Mouse (Mus musculus) embryonic fibroblast, embryonic 13.5 days (primary cell): Measurements from ENCODE around the gene Olfr954.

Experiments
- CTCF ChIP-seq: IDR thresholded peaks from 2 replicates; pipeline ENCODE4 v1.5.1; 2011; ENCODE audit warnings: mild to moderate bottlenecking, control low read depth, low read length, moderate library complexity, borderline replicate concordance; ENCODE audit not compliant: insufficient read depth
- POLR2A ChIP-seq: IDR thresholded peaks from 2 replicates; pipeline ENCODE4 v1.6.1; 2011; ENCODE audit warnings: low read depth, mild to moderate bottlenecking, control low read depth, low read length, moderate library complexity

- TF ChIP-seq CTCF (no peak), POLR2A (no peak)
Observed at GRCm38 (mm10) chr9:39427048-39427447, 29.5 kb upstream of the Olfr954 start, which contains the start of gene Olfr952.
